Mouse (Mus musculus) stomach, embryonic 14.5 days (tissue): ENCODE data around the gene Nat8. TPM values are rescaled to one million over a fixed set of nuclear protein-coding genes. Genes with fewer than 3 reads are reported as not detected.

Experiments
- ATAC-seq: fragments of 200-750 bp; cut with Nextera tagmentation; 2 replicates; pipeline ENCODE4 v1.8.0; 2017; ENCODE audit warnings: low read depth, moderate TSS enrichment; ENCODE audit not compliant: insufficient number of reproducible peaks, insufficient read depth, low FRiP score
- H3K27ac ChIP-seq: fragments of 300-500 bp; sonication (generic); 2 replicates; pipeline ENCODE4 v1.5.1; 2014; ENCODE audit warnings: mild to moderate bottlenecking, low read length, moderate library complexity, mixed read lengths
- H3K27me3 ChIP-seq: fragments of 300-500 bp; sonication (generic); 2 replicates; pipeline ENCODE4 v1.6.1; 2014; ENCODE audit warnings: low read length, control low read depth, mixed read lengths; ENCODE audit not compliant: control insufficient read depth, insufficient read depth
- H3K36me3 ChIP-seq: fragments of 300-500 bp; sonication (generic); 2 replicates; pipeline ENCODE4 v1.6.1; 2014; ENCODE audit warnings: mild to moderate bottlenecking, control low read depth, low read length, moderate library complexity, mixed read lengths; ENCODE audit not compliant: control insufficient read depth, insufficient read depth
- H3K4me1 ChIP-seq: fragments of 300-500 bp; sonication (generic); 2 replicates; pipeline ENCODE4 v1.6.1; 2014; ENCODE audit warnings: low read length, control low read depth, mixed read lengths; ENCODE audit not compliant: control insufficient read depth, insufficient read depth
- H3K4me2 ChIP-seq: fragments of 300-500 bp; sonication (generic); replicated peaks from 2 replicates; pipeline ENCODE4 v1.6.1; 2014; ENCODE audit warnings: low read depth, low read length, control low read depth
- H3K4me3 ChIP-seq: fragments of 300-500 bp; sonication (generic); 2 replicates; pipeline ENCODE4 v1.5.1; 2014; ENCODE audit warnings: low read depth, low read length, control low read depth
- H3K9ac ChIP-seq: fragments of 300-500 bp; sonication (generic); replicated peaks from 2 replicates; pipeline ENCODE4 v1.6.1; 2014; ENCODE audit warnings: low read depth, mild to moderate bottlenecking, control low read depth, low read length, moderate library complexity, mixed read lengths
- H3K9me3 ChIP-seq: fragments of 300-500 bp; sonication (generic); 2 replicates; pipeline ENCODE4 v1.6.1; 2016; ENCODE audit warnings: low read depth, low read length, control low read depth; ENCODE audit not compliant: control insufficient read depth
- WGBS: fragments of 180-500 bp; shearing (Covaris S2); extraction: QIAGEN DNeasy Blood & Tissue Kit; methylation state at CpG from one replicate; pipeline ENCODE4 v1.1.7; 2014; 5-methylcytosine and 5-hydroxymethylcytosine counted together
- polyA plus RNA-seq: library from polyadenylated mRNA; unstranded; fragments of >200 nt; fragmentation: Nextera tagmentation; extraction: Ambion mirVana; gene quantifications from 2 replicates; pipeline ENCODE4 v1.2.1, GENCODE M21; 2014

Nat8 gene
- polyA plus RNA-seq, 1 experiment from 2014 or later: not detected

- Histone ChIP-seq H3K4me2 (no peak overlapping the region), H3K4me3 (no peak overlapping the region), H3K36me3 (no peaks in the 10 kb centered on the region), H3K27me3 (no peaks in the 10 kb centered on the region), H3K9me3 (no peaks in the 10 kb centered on the region), H3K27ac (no peak overlapping the region), H3K9ac (no peak overlapping the region), H3K4me1 (no peaks in the 10 kb centered on the region)
- no peak for ATAC-seq
- WGBS: 78% methylated on average over 3 of the region's 3 CpGs
Measured at GRCm38 (mm10) chr6:85862565-85862964, 30.7 kb upstream of the Nat8 start.

GRCm38 (mm10) chr6:85861247-85861646, 29.4 kb upstream of the Nat8 start:
- no peak overlapping the region for H3K4me3 ChIP-seq
- no peaks in the 10 kb centered on the region for H3K4me1 ChIP-seq
- no peak overlapping the region for H3K27ac ChIP-seq
- H3K9me3 ChIP-seq: no peaks in the 10 kb centered on the region
- no peak overlapping the region for H3K9ac ChIP-seq
- ATAC-seq: no peak
- H3K4me2 ChIP-seq: no peak overlapping the region
- no peaks in the 10 kb centered on the region for H3K36me3 ChIP-seq
- H3K27me3 ChIP-seq: no peaks in the 10 kb centered on the region
- WGBS: 90% methylated on average over 3 of the region's 3 CpGs

- no peak overlapping the region for H3K27ac ChIP-seq
- H3K9me3 ChIP-seq: no peaks in the 10 kb centered on the region
- H3K36me3 ChIP-seq: no peaks in the 10 kb centered on the region
- H3K4me1 ChIP-seq: no peaks in the 10 kb centered on the region
- H3K9ac ChIP-seq: no peak overlapping the region
- ATAC-seq: no peak
- 86% methylated on average over 1 of the region's 1 CpGs for WGBS
- H3K4me2 ChIP-seq: no peak overlapping the region
- no peaks in the 10 kb centered on the region for H3K27me3 ChIP-seq
- no peak overlapping the region for H3K4me3 ChIP-seq
Measured at GRCm38 (mm10) chr6:85856194-85856678, 24.4 kb upstream of the Nat8 start.

GRCm38 (mm10) chr6:85853481-85853880, 21.6 kb upstream of the Nat8 start:
- no peaks in the 10 kb centered on the region for H3K4me1 ChIP-seq
- no peak overlapping the region for H3K27ac ChIP-seq
- H3K36me3 ChIP-seq: no peaks in the 10 kb centered on the region
- H3K4me2 ChIP-seq: no peak overlapping the region
- no peaks in the 10 kb centered on the region for H3K27me3 ChIP-seq
- ATAC-seq: no peak
- WGBS: 83% methylated on average over 3 of the region's 3 CpGs
- no peak overlapping the region for H3K4me3 ChIP-seq
- no peaks in the 10 kb centered on the region for H3K9me3 ChIP-seq
- H3K9ac ChIP-seq: no peak overlapping the region

GRCm38 (mm10) chr6:85851062-85851773, 19.3 kb upstream of the Nat8 start:
- Histone ChIP-seq H3K36me3 (no peaks in the 10 kb centered on the region), H3K27me3 (no peaks in the 10 kb centered on the region), H3K9me3 (no peaks in the 10 kb centered on the region), H3K9ac (no peak overlapping the region), H3K4me1 (no peaks in the 10 kb centered on the region), H3K4me2 (no peak overlapping the region), H3K27ac (no peak overlapping the region), H3K4me3 (no peak overlapping the region)
- 81% methylated on average over 7 of the region's 7 CpGs for WGBS
- ATAC-seq: no peak

GRCm38 (mm10) chr6:85849240-85849639, 17.4 kb upstream of the Nat8 start:
- no peaks in the 10 kb centered on the region for H3K27me3 ChIP-seq
- H3K4me1 ChIP-seq: no peaks in the 10 kb centered on the region
- H3K27ac ChIP-seq: no peak overlapping the region
- H3K9me3 ChIP-seq: no peaks in the 10 kb centered on the region
- no peak overlapping the region for H3K4me2 ChIP-seq
- H3K36me3 ChIP-seq: no peaks in the 10 kb centered on the region
- 39% methylated on average over 2 of the region's 2 CpGs for WGBS
- ATAC-seq: no peak
- H3K4me3 ChIP-seq: no peak overlapping the region
- H3K9ac ChIP-seq: no peak overlapping the region

- no peak overlapping the region for H3K4me3 ChIP-seq
- H3K9me3 ChIP-seq: no peaks in the 10 kb centered on the region
- no peaks in the 10 kb centered on the region for H3K27me3 ChIP-seq
- no peak overlapping the region for H3K4me2 ChIP-seq
- WGBS: 85% methylated on average over 4 of the region's 4 CpGs
- no peak for ATAC-seq
- H3K36me3 ChIP-seq: no peaks in the 10 kb centered on the region
- H3K9ac ChIP-seq: no peak overlapping the region
- H3K27ac ChIP-seq: no peak overlapping the region
- H3K4me1 ChIP-seq: no peaks in the 10 kb centered on the region
Measured at GRCm38 (mm10) chr6:85848140-85848539, 16.3 kb upstream of the Nat8 start.

- Histone ChIP-seq H3K4me1 (no peaks in the 10 kb centered on the region), H3K27ac (no peak overlapping the region), H3K9me3 (no peaks in the 10 kb centered on the region), H3K4me3 (no peak overlapping the region), H3K27me3 (no peaks in the 10 kb centered on the region), H3K4me2 (no peak overlapping the region), H3K9ac (no peak overlapping the region), H3K36me3 (no peaks in the 10 kb centered on the region)
- ATAC-seq: no peak
- 26% methylated on average over 1 of the region's 1 CpGs for WGBS
Measured at GRCm38 (mm10) chr6:85846921-85847320, 15.0 kb upstream of the Nat8 start.
